Mouse (Mus musculus): ENCODE measurements at regions not wholly inside any gene's neighbourhood (a gene's known extent, or its start where the extent isn't known, plus 50 kb on each side); places are given as distances from the start of the nearest gene placed in this dataset.

DNA sequence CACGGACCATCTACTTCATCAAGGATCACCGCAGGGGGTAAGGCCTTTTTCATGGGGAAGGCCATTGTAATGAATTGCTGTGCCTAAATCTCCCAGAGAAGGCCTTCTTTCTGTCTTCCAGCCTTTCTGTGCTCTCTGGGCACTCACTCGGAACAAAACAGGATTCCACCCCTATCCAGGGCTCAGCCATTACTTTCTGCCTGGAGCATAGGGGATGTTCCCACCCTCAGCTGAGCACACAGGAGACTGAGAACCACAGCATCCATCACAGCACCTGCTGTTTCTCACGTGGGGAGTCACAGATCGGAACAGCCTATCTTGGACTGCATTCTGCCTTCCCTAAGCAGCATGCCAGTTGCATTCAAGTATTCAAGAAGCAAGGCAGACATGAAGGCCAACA lies 4071.8 kb upstream of the Gm7489 start:
- no peaks in the 10 kb centered on the region for H3K4me1 ChIP-seq (replicated peaks; ENCODE audit: control insufficient read depth, insufficient read depth, low read length)
- 59% methylated on average over 5 of the region's 5 CpGs for WGBS
- no peak overlapping the region for H3K9ac ChIP-seq (replicated peaks; ENCODE audit: low read depth, low read length)
- H3K27ac ChIP-seq (ENCODE audit: low read length), result no peak overlapping the region
- H3K4me2 ChIP-seq (ENCODE audit: low read length), result no peak overlapping the region
- no peaks in the 10 kb centered on the region for H3K9me3 ChIP-seq (ENCODE audit: control insufficient read depth, low read length)
- H3K4me3 ChIP-seq (replicated peaks; ENCODE audit: low read length), result no peak overlapping the region
- H3K36me3 ChIP-seq (ENCODE audit: control insufficient read depth, insufficient read depth), result no peaks in the 10 kb centered on the region
- ATAC-seq, result no peak
- H3K27me3 ChIP-seq (replicated peaks; ENCODE audit: control insufficient read depth, insufficient read depth, low read length), result no peaks in the 10 kb centered on the region

DNA sequence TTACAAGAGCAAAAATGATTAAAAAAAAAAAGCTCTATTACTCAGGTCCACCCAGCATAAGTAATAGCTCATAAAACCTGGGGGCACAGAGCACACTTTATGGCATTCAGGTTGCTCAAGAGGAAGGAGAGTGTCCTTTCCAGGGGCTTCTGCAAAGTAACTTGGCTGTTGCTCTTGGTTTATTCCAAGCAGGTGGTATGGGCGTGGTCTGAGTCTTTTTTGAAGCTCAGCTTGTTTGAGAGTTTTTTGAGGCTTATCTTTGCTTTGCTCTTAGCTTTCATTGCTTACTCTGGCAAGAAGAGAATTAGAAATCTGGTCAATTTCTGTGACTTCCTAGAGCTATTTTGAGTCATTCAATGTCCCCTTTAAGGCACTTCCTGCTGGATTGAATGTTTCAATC lies 4024.4 kb upstream of the Gm7489 start:
- ATAC-seq, result no peak
- WGBS, result 83% methylated on average over 1 of the region's 1 CpGs
- Histone ChIP-seq H3K27me3 (replicated peaks; ENCODE audit: control insufficient read depth, insufficient read depth, low read length) (no peaks in the 10 kb centered on the region), H3K9ac (replicated peaks; ENCODE audit: low read depth, low read length) (no peak overlapping the region), H3K4me1 (replicated peaks; ENCODE audit: control insufficient read depth, insufficient read depth, low read length) (no peaks in the 10 kb centered on the region), H3K4me2 (ENCODE audit: low read length) (no peak overlapping the region), H3K27ac (ENCODE audit: low read length) (no peak overlapping the region), H3K4me3 (replicated peaks; ENCODE audit: low read length) (no peak overlapping the region), H3K36me3 (ENCODE audit: control insufficient read depth, insufficient read depth) (no peaks in the 10 kb centered on the region), H3K9me3 (ENCODE audit: control insufficient read depth, low read length) (no peaks in the 10 kb centered on the region)

DNA sequence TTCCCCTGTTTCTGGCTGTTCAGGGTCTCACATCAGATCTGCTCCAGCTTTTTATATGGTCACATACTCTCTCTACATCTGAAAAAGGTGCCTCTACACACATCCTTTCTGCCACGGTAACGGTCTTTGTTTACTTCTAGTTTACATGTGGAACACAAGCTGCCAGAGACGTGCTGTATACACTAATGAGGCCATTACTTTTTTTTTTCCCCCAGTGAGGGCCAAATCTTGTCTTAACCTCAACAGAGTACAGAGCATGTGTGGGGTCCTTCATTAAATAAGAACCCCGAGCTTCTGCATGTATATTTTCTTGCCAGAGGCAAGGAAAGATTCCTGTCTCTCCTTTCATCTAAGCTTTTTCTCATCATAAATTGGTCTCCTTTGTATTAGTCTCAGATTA lies 4010.2 kb upstream of the Gm7489 start:
- Histone ChIP-seq H3K4me1 (replicated peaks; ENCODE audit: control insufficient read depth, insufficient read depth, low read length) (no peaks in the 10 kb centered on the region), H3K36me3 (ENCODE audit: control insufficient read depth, insufficient read depth) (no peaks in the 10 kb centered on the region), H3K4me3 (replicated peaks; ENCODE audit: low read length) (no peak overlapping the region), H3K27ac (ENCODE audit: low read length) (no peak overlapping the region), H3K9ac (replicated peaks; ENCODE audit: low read depth, low read length) (no peak overlapping the region), H3K27me3 (replicated peaks; ENCODE audit: control insufficient read depth, insufficient read depth, low read length) (no peaks in the 10 kb centered on the region), H3K9me3 (ENCODE audit: control insufficient read depth, low read length) (no peaks in the 10 kb centered on the region), H3K4me2 (ENCODE audit: low read length) (no peak overlapping the region)
- WGBS, result 17% methylated on average over 4 of the region's 4 CpGs
- no peak for ATAC-seq

DNA sequence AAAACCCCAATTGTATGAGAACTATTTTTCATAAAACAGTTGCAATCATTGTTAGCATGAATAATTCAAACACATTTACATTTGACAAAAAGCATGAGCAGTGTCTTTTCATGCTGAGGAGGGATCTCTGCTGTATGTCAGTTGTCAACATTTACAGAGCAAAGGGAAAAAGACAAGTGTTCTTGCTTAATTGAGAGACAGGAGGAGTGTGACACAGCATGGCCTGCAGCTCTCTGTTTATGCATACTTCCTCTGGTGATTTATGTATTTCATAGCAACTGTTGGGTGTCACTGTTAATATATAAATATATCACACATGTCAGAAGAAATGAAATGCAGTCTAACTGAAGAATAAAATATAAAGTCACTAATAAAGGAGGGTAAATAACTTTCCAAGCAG lies 3998.8 kb upstream of the Gm7489 start:
- Histone ChIP-seq H3K9me3 (ENCODE audit: control insufficient read depth, low read length) (no peaks in the 10 kb centered on the region), H3K4me1 (replicated peaks; ENCODE audit: control insufficient read depth, insufficient read depth, low read length) (no peaks in the 10 kb centered on the region), H3K4me3 (replicated peaks; ENCODE audit: low read length) (no peak overlapping the region), H3K27me3 (replicated peaks; ENCODE audit: control insufficient read depth, insufficient read depth, low read length) (no peaks in the 10 kb centered on the region), H3K9ac (replicated peaks; ENCODE audit: low read depth, low read length) (no peak overlapping the region), H3K4me2 (ENCODE audit: low read length) (no peak overlapping the region), H3K36me3 (ENCODE audit: control insufficient read depth, insufficient read depth) (no peaks in the 10 kb centered on the region), H3K27ac (ENCODE audit: low read length) (no peak overlapping the region)
- no peak; the same call in 1 of the 2 replicates for ATAC-seq

DNA sequence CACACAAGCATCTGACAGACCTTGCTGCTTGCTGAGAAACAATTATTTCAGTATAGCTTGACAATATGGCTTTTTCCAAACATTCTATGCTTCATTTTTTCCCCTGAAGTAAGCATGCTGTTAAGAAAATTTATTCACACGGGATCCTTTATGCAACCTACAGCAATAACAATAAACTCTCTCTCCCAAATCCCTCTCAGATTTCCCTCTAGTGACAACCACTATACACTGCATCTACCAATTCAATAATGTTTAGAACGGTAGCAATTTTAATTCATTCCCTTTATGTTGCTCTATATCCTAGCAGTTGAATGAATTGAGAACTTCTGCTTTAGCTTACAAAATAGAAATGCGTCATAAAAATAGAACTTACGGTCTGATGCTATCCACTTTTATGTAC lies 3988.7 kb upstream of the Gm7489 start:
- no peaks in the 10 kb centered on the region for H3K9me3 ChIP-seq (ENCODE audit: control insufficient read depth, low read length)
- H3K4me2 ChIP-seq (ENCODE audit: low read length), result no peak overlapping the region

DNA sequence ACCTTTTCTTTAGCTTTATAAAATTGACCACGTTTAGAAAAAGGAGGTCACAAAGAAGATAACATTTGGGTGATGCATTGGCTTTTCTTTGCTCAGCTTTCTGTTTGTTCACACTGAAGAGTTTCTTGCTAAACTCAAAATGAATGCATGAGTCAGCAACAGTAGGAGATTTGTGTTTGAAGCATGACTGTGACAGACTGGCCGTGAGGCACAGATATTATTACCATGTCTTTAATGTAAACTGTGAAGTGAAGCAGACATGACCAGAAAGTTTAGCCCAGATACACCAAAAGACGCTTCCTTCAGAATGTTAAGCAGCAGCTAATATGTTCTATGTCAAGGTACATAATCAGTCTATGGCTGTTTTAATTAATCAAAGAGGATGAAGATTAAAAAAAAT lies 3985.9 kb upstream of the Gm7489 start:
- Histone ChIP-seq H3K9me3 (ENCODE audit: control insufficient read depth, low read length) (no peaks in the 10 kb centered on the region), H3K36me3 (ENCODE audit: control insufficient read depth, insufficient read depth) (no peaks in the 10 kb centered on the region), H3K4me1 (replicated peaks; ENCODE audit: control insufficient read depth, insufficient read depth, low read length) (no peaks in the 10 kb centered on the region), H3K27ac (ENCODE audit: low read length) (no peak overlapping the region), H3K9ac (replicated peaks; ENCODE audit: low read depth, low read length) (no peak overlapping the region), H3K4me2 (ENCODE audit: low read length) (no peak overlapping the region), H3K27me3 (replicated peaks; ENCODE audit: control insufficient read depth, insufficient read depth, low read length) (no peaks in the 10 kb centered on the region), H3K4me3 (replicated peaks; ENCODE audit: low read length) (no peak overlapping the region)
- 71% methylated on average over 3 of the region's 3 CpGs for WGBS
- no peak for ATAC-seq

More for the DNA sequence above, 3988.7 kb upstream of the Gm7489 start:
- H3K4me3 ChIP-seq (replicated peaks; ENCODE audit: low read length), result no peak overlapping the region
- 62% methylated on average over 4 of the region's 4 CpGs for WGBS
- H3K27me3 ChIP-seq (replicated peaks; ENCODE audit: control insufficient read depth, insufficient read depth, low read length), result no peaks in the 10 kb centered on the region
- peak; percentile 52; the same call in 1 of the 2 replicates for ATAC-seq
- H3K9ac ChIP-seq (replicated peaks; ENCODE audit: low read depth, low read length), result no peak overlapping the region
- no peaks in the 10 kb centered on the region for H3K4me1 ChIP-seq (replicated peaks; ENCODE audit: control insufficient read depth, insufficient read depth, low read length)
- H3K27ac ChIP-seq (ENCODE audit: low read length), result no peak overlapping the region
- H3K36me3 ChIP-seq (ENCODE audit: control insufficient read depth, insufficient read depth), result no peaks in the 10 kb centered on the region

DNA sequence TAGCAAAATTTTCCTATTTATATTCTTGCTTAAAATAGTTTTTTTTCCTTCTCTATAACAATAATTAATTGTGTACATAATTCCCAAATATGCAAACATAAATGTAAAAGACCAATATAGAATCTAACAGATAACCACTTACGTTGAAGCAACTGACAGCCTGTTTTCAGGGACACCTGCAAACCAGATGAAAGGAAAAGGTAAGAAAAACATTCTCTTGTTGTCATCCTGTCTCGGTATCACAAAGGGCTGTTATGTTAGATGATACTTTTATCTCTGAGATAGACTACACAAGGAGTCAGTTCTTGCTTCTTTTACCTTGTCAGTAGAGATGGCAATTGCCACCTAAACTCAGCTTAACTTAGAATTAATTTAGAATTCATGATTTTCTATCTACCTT lies 3984.9 kb upstream of the Gm7489 start:
- Histone ChIP-seq H3K27me3 (replicated peaks; ENCODE audit: control insufficient read depth, insufficient read depth, low read length) (no peaks in the 10 kb centered on the region), H3K4me3 (replicated peaks; ENCODE audit: low read length) (no peak overlapping the region), H3K4me1 (replicated peaks; ENCODE audit: control insufficient read depth, insufficient read depth, low read length) (no peaks in the 10 kb centered on the region), H3K27ac (ENCODE audit: low read length) (no peak overlapping the region), H3K9me3 (ENCODE audit: control insufficient read depth, low read length) (no peaks in the 10 kb centered on the region), H3K4me2 (ENCODE audit: low read length) (no peak overlapping the region), H3K36me3 (ENCODE audit: control insufficient read depth, insufficient read depth) (no peaks in the 10 kb centered on the region), H3K9ac (replicated peaks; ENCODE audit: low read depth, low read length) (no peak overlapping the region)
- ATAC-seq, result no peak
- 90% methylated on average over 2 of the region's 2 CpGs for WGBS

Data from forebrain, embryonic 16.5 days (tissue).